Mouse (Mus musculus) heart, postnatal 0 days (tissue): ENCODE results near the gene 3110009E18Rik. TPM values are rescaled to one million over a fixed set of nuclear protein-coding genes. Genes with fewer than 3 reads are reported as not detected.
A peak's percentile ranks its signal among the peaks of the same experiment; 100 is the strongest.

Experiments
- ATAC-seq: fragments of 200-750 bp; cut with Nextera tagmentation; 2 replicates; pipeline ENCODE4 v1.8.0; 2017; ENCODE audit warnings: low read depth, moderate number of reproducible peaks, moderate library complexity; ENCODE audit not compliant: insufficient read depth
- DNase-seq: peaks from one replicate; pipeline ENCODE4 v3.0.0-alpha.2; 2016; ENCODE audit warnings: low spot score
- H3K27ac ChIP-seq: fragments of 300-500 bp; sonication (generic); 2 replicates; pipeline ENCODE4 v1.5.1; 2014; ENCODE audit warnings: low read depth, mild to moderate bottlenecking
- H3K27me3 ChIP-seq: fragments of 300-500 bp; sonication (generic); 2 replicates; pipeline ENCODE4 v1.6.1; 2014; ENCODE audit warnings: low read length, mixed read lengths; ENCODE audit not compliant: control insufficient read depth, insufficient read depth
- H3K36me3 ChIP-seq: fragments of 300-500 bp; sonication (generic); replicated peaks from 2 replicates; pipeline ENCODE4 v1.6.1; 2014; ENCODE audit warnings: low read length, mixed read lengths; ENCODE audit not compliant: control insufficient read depth, insufficient read depth
- H3K4me1 ChIP-seq: fragments of 300-500 bp; sonication (generic); 2 replicates; pipeline ENCODE4 v1.6.1; 2014; ENCODE audit warnings: antibody characterized with exemption; ENCODE audit not compliant: control insufficient read depth, insufficient read depth
- H3K4me2 ChIP-seq: fragments of 300-500 bp; sonication (generic); 2 replicates; pipeline ENCODE4 v1.6.1; 2014; ENCODE audit warnings: low read depth, mild to moderate bottlenecking, low read length, moderate library complexity
- H3K4me3 ChIP-seq: fragments of 300-500 bp; sonication (generic); 2 replicates; pipeline ENCODE4 v1.5.1; 2014; ENCODE audit warnings: low read depth, low read length
- H3K9ac ChIP-seq: fragments of 300-500 bp; sonication (generic); replicated peaks from 2 replicates; pipeline ENCODE4 v1.6.1; 2014; ENCODE audit warnings: low read depth, low read length, mixed read lengths
- H3K9me3 ChIP-seq: fragments of 300-500 bp; sonication (generic); replicated peaks from 2 replicates; pipeline ENCODE4 v1.6.1; 2016; ENCODE audit warnings: low read length; ENCODE audit not compliant: control insufficient read depth
- CTCF ChIP-seq: IDR thresholded peaks from 2 replicates; pipeline ENCODE4 v1.5.1; 2016; ENCODE audit warnings: antibody characterized with exemption, control low read depth, low read depth
- EP300 ChIP-seq: IDR thresholded peaks from 2 replicates; pipeline ENCODE4 v1.6.1; 2016; ENCODE audit warnings: antibody characterized with exemption, low read depth
- WGBS: fragments of 180-500 bp; shearing (Covaris S2); extraction: QIAGEN DNeasy Blood & Tissue Kit; methylation state at CpG from one replicate; pipeline ENCODE4 v1.1.7; 2014; 5-methylcytosine and 5-hydroxymethylcytosine counted together
- polyA plus RNA-seq: library from polyadenylated mRNA; unstranded; fragments of >200 nt; fragmentation: Nextera tagmentation; extraction: Ambion mirVana; gene quantifications from 2 replicates; pipeline ENCODE4 v1.2.1, GENCODE M21; 2015
- total RNA-seq: library from RNA; depleted of rRNA; stranded (reverse); fragments of >200 nt; gene quantifications from 2 replicates; pipeline ENCODE4 v1.2.3, GENCODE M21; 2014; ENCODE audit warnings: low replicate concordance

The 3110009E18Rik gene
- total and polyA plus RNA-seq, 2 experiments from 2014 or later, result 11.3 to 11.5 TPM

DNA sequence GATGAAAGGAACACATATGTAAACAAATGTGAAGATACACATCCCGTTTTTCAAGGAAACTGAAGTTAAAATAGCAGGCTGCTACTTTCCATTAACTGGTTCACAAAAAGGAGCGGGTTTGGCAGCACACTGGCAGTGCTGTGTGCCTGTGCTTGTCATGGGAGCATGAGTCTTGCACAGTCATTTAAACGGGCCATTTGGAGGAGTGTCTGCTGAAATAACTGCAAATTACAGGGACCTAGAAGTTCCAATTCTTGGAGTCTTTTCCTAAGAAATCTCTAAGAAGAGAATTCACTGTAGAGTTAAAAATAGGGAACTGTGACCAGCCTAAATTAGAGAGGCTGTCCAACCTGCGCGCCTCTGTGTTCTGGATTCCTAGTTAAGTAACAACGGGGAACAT lies 70.0 kb downstream of the 3110009E18Rik start:
- H3K36me3 ChIP-seq, result no peaks in the 10 kb centered on the region
- H3K27me3 ChIP-seq, result no peaks in the 10 kb centered on the region
- WGBS, result 77% methylated on average over 6 of the region's 6 CpGs
- TF ChIP-seq EP300 (no peak), CTCF (no peak)
- no peaks in the 10 kb centered on the region for H3K4me1 ChIP-seq
- ATAC-seq, result no peak
- H3K4me3 ChIP-seq, result no peak overlapping the region
- no peak for DNase-seq
- no peak overlapping the region for H3K9ac ChIP-seq
- no peak overlapping the region for H3K27ac ChIP-seq
- H3K9me3 ChIP-seq, result no peaks in the 10 kb centered on the region
- H3K4me2 ChIP-seq, result no peak overlapping the region

DNA sequence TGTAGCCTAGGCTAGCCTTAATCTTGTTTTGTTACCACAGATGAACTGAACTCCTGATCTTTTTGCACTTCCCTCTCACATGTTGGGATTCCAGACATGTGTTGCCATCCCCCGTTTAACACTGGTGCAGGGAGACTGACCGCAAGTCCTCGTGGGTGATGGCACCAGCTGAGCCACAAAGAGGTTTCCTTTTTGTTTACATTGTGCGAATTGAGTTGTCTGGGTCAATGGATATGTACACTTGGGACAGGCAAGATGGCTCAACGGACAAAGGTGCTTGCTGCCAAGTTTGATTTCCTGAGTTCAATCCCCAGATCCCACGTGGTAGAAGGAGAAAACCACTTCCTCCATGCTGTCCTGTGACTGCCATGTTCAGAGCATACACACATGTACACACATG lies 71.3 kb downstream of the 3110009E18Rik start:
- 70% methylated on average over 6 of the region's 6 CpGs for WGBS
- DNase-seq (no peak), ATAC-seq (no peak)
- Histone ChIP-seq H3K4me2 (no peak overlapping the region), H3K4me1 (no peaks in the 10 kb centered on the region), H3K9ac (no peak overlapping the region), H3K9me3 (no peaks in the 10 kb centered on the region), H3K27ac (no peak overlapping the region), H3K27me3 (no peaks in the 10 kb centered on the region), H3K36me3 (no peaks in the 10 kb centered on the region), H3K4me3 (no peak overlapping the region)
- no peak for TF ChIP-seq EP300
- TF ChIP-seq CTCF, result no peak

DNA sequence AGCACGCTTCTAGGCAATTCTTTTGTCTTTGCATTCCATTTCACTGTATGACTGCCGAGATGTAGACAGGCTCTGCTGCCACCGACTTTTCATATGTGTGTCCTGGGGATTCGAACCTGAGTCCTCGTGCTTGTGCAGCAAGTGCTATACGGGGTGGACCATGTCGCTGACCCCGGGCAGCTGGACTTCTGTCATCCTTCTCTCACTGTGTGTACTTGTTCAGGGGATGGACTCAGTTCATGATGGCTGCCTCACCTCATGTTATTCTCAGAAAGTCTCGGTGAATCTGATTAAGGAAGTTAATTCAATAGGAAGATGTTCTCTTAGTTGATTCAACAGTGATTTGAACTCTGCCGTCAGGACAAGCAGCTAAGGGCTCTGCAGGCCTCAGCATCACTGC lies 72.6 kb downstream of the 3110009E18Rik start:
- TF ChIP-seq CTCF (no peak), EP300 (no peak)
- Histone ChIP-seq H3K9me3 (no peaks in the 10 kb centered on the region), H3K4me2 (no peak overlapping the region), H3K4me1 (no peaks in the 10 kb centered on the region), H3K27me3 (no peaks in the 10 kb centered on the region), H3K4me3 (no peak overlapping the region), H3K36me3 (no peaks in the 10 kb centered on the region), H3K27ac (no peak overlapping the region), H3K9ac (no peak overlapping the region)
- WGBS, result 87% methylated on average over 10 of the region's 10 CpGs
- DNase-seq (no peak), ATAC-seq (no peak)

GRCm38 (mm10) chr1:120195947-120196346 lies 75.0 kb downstream of the 3110009E18Rik start:
- Histone ChIP-seq H3K27me3 (no peaks in the 10 kb centered on the region), H3K36me3 (no peaks in the 10 kb centered on the region), H3K9ac (no peak overlapping the region), H3K4me2 (no peak overlapping the region), H3K4me1 (no peaks in the 10 kb centered on the region), H3K9me3 (no peaks in the 10 kb centered on the region), H3K4me3 (no peak overlapping the region), H3K27ac (no peak overlapping the region)
- 64% methylated on average over 5 of the region's 5 CpGs for WGBS
- DNase-seq (no peak), ATAC-seq (no peak)
- no peak for TF ChIP-seq CTCF
- TF ChIP-seq EP300, result no peak

DNA sequence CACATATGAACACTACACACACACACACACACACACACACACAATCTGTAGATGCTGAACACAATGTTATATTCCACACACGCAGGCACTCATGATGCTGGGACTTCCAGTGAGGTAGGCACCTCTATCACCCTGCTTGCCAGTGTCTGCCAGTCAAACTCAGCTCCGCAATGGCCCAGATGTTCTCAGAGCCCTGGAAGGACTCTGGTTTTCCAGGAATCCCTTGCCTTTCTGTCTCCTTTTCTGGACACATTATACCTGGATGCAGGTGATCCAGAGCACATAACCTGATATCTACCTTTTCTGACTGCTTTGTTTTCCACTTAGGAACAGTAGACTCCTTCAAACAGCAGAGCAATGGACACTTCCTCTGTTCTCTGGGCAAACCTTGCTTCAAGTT lies 75.7 kb downstream of the 3110009E18Rik start:
- ATAC-seq, result no peak
- H3K4me2 ChIP-seq, result no peak overlapping the region
- H3K4me1 ChIP-seq, result no peaks in the 10 kb centered on the region
- H3K4me3 ChIP-seq, result no peak overlapping the region
- WGBS, result 84% methylated on average over 2 of the region's 2 CpGs
- no peak overlapping the region for H3K9ac ChIP-seq
- no peaks in the 10 kb centered on the region for H3K27me3 ChIP-seq
- H3K27ac ChIP-seq, result no peak overlapping the region
- no peaks in the 10 kb centered on the region for H3K9me3 ChIP-seq
- DNase-seq, result no peak
- H3K36me3 ChIP-seq, result no peaks in the 10 kb centered on the region
- TF ChIP-seq CTCF, result no peak

- H3K27ac ChIP-seq, result no peak overlapping the region
- peak; percentile 80 for ATAC-seq
- no peak overlapping the region for H3K9ac ChIP-seq
- no peak overlapping the region for H3K4me3 ChIP-seq
- no peaks in the 10 kb centered on the region for H3K36me3 ChIP-seq
- no peaks in the 10 kb centered on the region for H3K4me1 ChIP-seq
- H3K27me3 ChIP-seq, result no peaks in the 10 kb centered on the region
- no peak overlapping the region for H3K4me2 ChIP-seq
- peak; percentile 72 for DNase-seq
- WGBS, result 11% methylated on average over 5 of the region's 5 CpGs
- TF ChIP-seq EP300 (no peak), CTCF (peak; percentile 90)
- H3K9me3 ChIP-seq, result no peaks in the 10 kb centered on the region
These were observed 76.2 kb downstream of the 3110009E18Rik start for GRCm38 (mm10) chr1:120197189-120197588.
